In the genomic region with DNA sequence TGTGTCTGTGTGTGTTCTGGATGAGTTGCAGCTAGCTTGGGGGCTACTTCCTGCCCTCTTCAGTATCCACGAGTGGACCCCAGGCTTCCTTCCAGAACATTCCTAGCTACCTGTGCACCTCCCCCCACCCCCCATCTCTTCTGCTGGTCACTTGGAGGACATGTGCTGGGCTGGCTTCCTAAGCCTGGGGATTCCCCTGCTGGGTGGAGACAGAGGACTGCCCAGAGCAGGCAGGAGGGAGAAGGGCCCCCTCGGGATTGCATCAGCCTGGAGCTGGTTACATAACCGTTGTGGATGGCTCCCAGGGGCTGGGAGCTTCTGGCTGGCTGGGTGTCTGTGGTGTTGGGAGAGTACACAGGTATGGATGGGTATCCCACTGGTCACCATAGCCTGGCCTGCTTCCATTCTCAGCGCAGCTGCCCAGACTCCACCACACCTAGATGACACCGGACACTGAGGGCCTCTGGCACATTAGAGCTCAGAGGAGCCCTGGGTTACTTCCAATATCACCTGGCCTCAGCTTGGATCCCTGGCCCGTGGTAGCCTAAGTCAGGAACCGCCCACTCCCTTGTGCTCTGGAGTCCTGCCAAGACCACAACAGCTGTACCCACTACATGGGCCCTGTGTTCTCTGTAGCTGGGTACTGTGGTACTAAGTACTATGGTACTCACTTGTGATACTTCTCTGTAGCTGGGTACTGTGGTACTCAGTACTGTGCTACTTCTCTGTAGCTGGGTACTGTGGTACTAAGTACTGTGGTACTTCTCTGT, we compare ENCODE assay signal across 7 mouse cellular contexts. TPM values are rescaled to one million over a fixed set of nuclear protein-coding genes. Genes with fewer than 3 reads are reported as not detected.
A peak's percentile ranks its signal among the peaks of the same experiment; 100 is the strongest.
DNase-seq lines count a peak whose midpoint lies in the region; ATAC-seq lines count a peak whose summit lies in the region.

No protein-coding gene starts in this region.

- WGBS in intestine, embryonic 15.5 days, result 40% methylated on average over 7 of the region's 7 CpGs
- WGBS in midbrain, embryonic 16.5 days, result 59% methylated on average over 7 of the region's 7 CpGs

- H3K9ac ChIP-seq in intestine, embryonic 15.5 days, result no peak overlapping the region
- no peak overlapping the region; the same call in 1 of the 2 replicates for H3K9ac ChIP-seq in midbrain, embryonic 16.5 days (ENCODE audit: low read depth, low read length)

- peaks cover 24% of the 10 kb centered on the region for H3K27me3 ChIP-seq in intestine, embryonic 15.5 days (replicated peaks)
- H3K27me3 ChIP-seq in megakaryocyte, embryonic 14.5 days (replicated peaks), result peaks cover 60% of the 10 kb centered on the region
- no peaks in the 10 kb centered on the region for H3K27me3 ChIP-seq in midbrain, embryonic 16.5 days (ENCODE audit: control insufficient read depth, insufficient read depth, low read depth, low read length)

- H3K27ac ChIP-seq in intestine, embryonic 15.5 days, result no peak overlapping the region
- no peak overlapping the region for H3K27ac ChIP-seq in midbrain, embryonic 16.5 days (ENCODE audit: low read length)

- no peaks in the 10 kb centered on the region for H3K9me3 ChIP-seq in intestine, embryonic 15.5 days
- no peaks in the 10 kb centered on the region for H3K9me3 ChIP-seq in megakaryocyte, embryonic 14.5 days
- no peaks in the 10 kb centered on the region for H3K9me3 ChIP-seq in midbrain, embryonic 16.5 days (replicated peaks; ENCODE audit: control insufficient read depth, low read length, poor library complexity, severe bottlenecking)

- ATAC-seq in intestine, embryonic 15.5 days, result peak; percentile 65
- ATAC-seq in midbrain, embryonic 16.5 days, result no peak

- H3K4me3 ChIP-seq in intestine, embryonic 15.5 days (replicated peaks), result no peak overlapping the region
- peak overlapping the region; percentile 85 for H3K4me3 ChIP-seq in megakaryocyte, embryonic 14.5 days (replicated peaks)
- no peak overlapping the region for H3K4me3 ChIP-seq in midbrain, embryonic 16.5 days (ENCODE audit: low read depth, low read length)

- H3K4me2 ChIP-seq in intestine, embryonic 15.5 days (replicated peaks), result no peak overlapping the region; the same call in 1 of the 2 replicates
- no peak overlapping the region for H3K4me2 ChIP-seq in midbrain, embryonic 16.5 days (ENCODE audit: low read length)

- H3K4me1 ChIP-seq in intestine, embryonic 15.5 days (replicated peaks), result peaks cover 19% of the 10 kb centered on the region
- H3K4me1 ChIP-seq in megakaryocyte, embryonic 14.5 days, result peaks cover 63% of the 10 kb centered on the region
- H3K4me1 ChIP-seq in midbrain, embryonic 16.5 days (ENCODE audit: control insufficient read depth, insufficient read depth, low read length), result peaks cover 45% of the 10 kb centered on the region

- no peaks in the 10 kb centered on the region for H3K36me3 ChIP-seq in intestine, embryonic 15.5 days
- H3K36me3 ChIP-seq in megakaryocyte, embryonic 14.5 days (replicated peaks; ENCODE audit: low read length), result no peaks in the 10 kb centered on the region
- no peaks in the 10 kb centered on the region for H3K36me3 ChIP-seq in midbrain, embryonic 16.5 days (ENCODE audit: control insufficient read depth, insufficient read depth, low read length)

- peak; percentile 61 to 71 for DNase-seq in left cerebral cortex, adult 18-20 months (ENCODE audit: low spot score in 2 of 2)
- no peak for DNase-seq in left cerebral cortex, adult 11 months (ENCODE audit: low spot score)
- DNase-seq in adrenal gland, postnatal 25 days, result peak; percentile 40
- DNase-seq in frontal cortex, postnatal 14 days (ENCODE audit: low spot score in 2 of 2), result no peak

RNA-seq across cellular contexts. Expression of gene Chd5, which starts 6.9 kb away (rescaled TPM):
- total RNA-seq in left cerebral cortex, adult 18-20 months (2021), result 100 to 1,000 TPM; 172 to 179 TPM
- 4.2 and 9.5 TPM in 2 replicates for total RNA-seq in adrenal gland, postnatal 25 days (2021)
- 1.9 and 2.8 TPM in 2 replicates for polyA plus RNA-seq in intestine, embryonic 15.5 days (2015; fragmentation: Nextera tagmentation; extraction: Ambion mirVana)
- 1.7 and 4.2 TPM in 2 replicates for polyA plus RNA-seq in megakaryocyte, embryonic 14.5 days (2012; ENCODE audit: insufficient read depth, low replicate concordance)
- 55.2 and 66.7 TPM in 2 replicates for polyA plus RNA-seq in midbrain, embryonic 16.5 days (2015; fragmentation: Nextera tagmentation; extraction: Ambion mirVana)

RNA-seq across cellular contexts. Expression of gene Rpl22, which starts 19.8 kb away (rescaled TPM):
- 100 to 1,000 TPM; 162 to 191 TPM for total RNA-seq in left cerebral cortex, adult 18-20 months (2021)
- 458 and 532 TPM in 2 replicates for total RNA-seq in adrenal gland, postnatal 25 days (2021)
- polyA plus RNA-seq in intestine, embryonic 15.5 days (2015; fragmentation: Nextera tagmentation; extraction: Ambion mirVana), result 371 and 424 TPM in 2 replicates
- polyA plus RNA-seq in megakaryocyte, embryonic 14.5 days (2012; ENCODE audit: insufficient read depth, low replicate concordance), result 2.6 and 82.5 TPM in 2 replicates
- polyA plus RNA-seq in midbrain, embryonic 16.5 days (2015; fragmentation: Nextera tagmentation; extraction: Ambion mirVana), result 117 and 136 TPM in 2 replicates

RNA-seq across cellular contexts. Expression of gene Rnf207, which starts 26.5 kb away (rescaled TPM):
- total RNA-seq in left cerebral cortex, adult 18-20 months (2021), result 10 to 100 TPM; 18.9 to 20.8 TPM
- 1.1 TPM in 1 of 2 replicates, not detected in the other for total RNA-seq in adrenal gland, postnatal 25 days (2021)
- 2.1 and 2.5 TPM in 2 replicates for polyA plus RNA-seq in intestine, embryonic 15.5 days (2015; fragmentation: Nextera tagmentation; extraction: Ambion mirVana)
- 1.8 and 3.8 TPM in 2 replicates for polyA plus RNA-seq in megakaryocyte, embryonic 14.5 days (2012; ENCODE audit: insufficient read depth, low replicate concordance)
- polyA plus RNA-seq in midbrain, embryonic 16.5 days (2015; fragmentation: Nextera tagmentation; extraction: Ambion mirVana), result 6.4 and 9.5 TPM in 2 replicates

RNA-seq across cellular contexts. Expression of gene Icmt, which starts 48.3 kb away (rescaled TPM):
- 10 to 100 TPM; 49.8 to 58.4 TPM for total RNA-seq in left cerebral cortex, adult 18-20 months (2021)
- total RNA-seq in adrenal gland, postnatal 25 days (2021), result 44.9 and 48.7 TPM in 2 replicates
- polyA plus RNA-seq in intestine, embryonic 15.5 days (2015; fragmentation: Nextera tagmentation; extraction: Ambion mirVana), result 17.3 and 17.6 TPM in 2 replicates
- polyA plus RNA-seq in megakaryocyte, embryonic 14.5 days (2012; ENCODE audit: insufficient read depth, low replicate concordance), result 5.8 and 20.7 TPM in 2 replicates
- polyA plus RNA-seq in midbrain, embryonic 16.5 days (2015; fragmentation: Nextera tagmentation; extraction: Ambion mirVana), result 20.6 and 20.7 TPM in 2 replicates

RNA-seq across cellular contexts. Expression of gene Hes3, which starts 53.8 kb away (rescaled TPM):
- total RNA-seq in left cerebral cortex, adult 18-20 months (2021), result not detected
- total RNA-seq in adrenal gland, postnatal 25 days (2021), result not detected in 2 replicates
- not detected in 2 replicates for polyA plus RNA-seq in intestine, embryonic 15.5 days (2015; fragmentation: Nextera tagmentation; extraction: Ambion mirVana)
- polyA plus RNA-seq in megakaryocyte, embryonic 14.5 days (2012; ENCODE audit: insufficient read depth, low replicate concordance), result not detected in 2 replicates
- polyA plus RNA-seq in midbrain, embryonic 16.5 days (2015; fragmentation: Nextera tagmentation; extraction: Ambion mirVana), result 0.19 and 0.41 TPM in 2 replicates

Comparison
In these comparisons a context has a peak if more than half of its experiments do, and no peak if none do; other contexts are left out.
1. DNase-seq: peak in left cerebral cortex, adult 18-20 months (2 of 2) and adrenal gland, postnatal 25 days (single experiment); none in left cerebral cortex, adult 11 months (single experiment) and frontal cortex, postnatal 14 days (0 of 2).
2. RNA of gene Chd5, which starts 6.9 kb away (polyA plus RNA-seq): 55.2 to 66.7 TPM in midbrain, embryonic 16.5 days; 1.9 to 2.8 TPM in intestine, embryonic 15.5 days and 1.7 to 4.2 TPM in megakaryocyte, embryonic 14.5 days; every median in the first group is over 10 times any median in the second.